Mouse (Mus musculus): ENCODE measurements around the gene Lrrc73. TPM values are rescaled to one million over a fixed set of nuclear protein-coding genes. Genes with fewer than 3 reads are reported as not detected.

The Lrrc73 gene
- polyA plus RNA-seq, 1 experiment from 2014 or later = 0.53 TPM

- Histone ChIP-seq H3K4me1 (ENCODE audit: control insufficient read depth in 2 of 2, insufficient read depth in 2 of 2, low read length in 2 of 2) (peaks cover 26 to 31% of the 10 kb centered on the region in 2 experiments), H3K4me2 (ENCODE audit: low read length) (no peak overlapping the region), H3K4me3 (ENCODE audit: control insufficient read depth in 1 of 2, insufficient read depth in 1 of 2, low read depth in 1 of 2, low read length in 2 of 2) (no peak overlapping the region), H3K9me3 (ENCODE audit: control insufficient read depth, low read length) (no peaks in the 10 kb centered on the region), H3K27ac (replicated peaks in 1 of 2; ENCODE audit: control insufficient read depth in 1 of 2, insufficient read depth in 1 of 2, low read depth in 2 of 2, low read length in 2 of 2) (no peak overlapping the region), H3K27me3 (ENCODE audit: control insufficient read depth, insufficient read depth, low read length) (no peaks in the 10 kb centered on the region), H3K36me3 (ENCODE audit: control insufficient read depth, insufficient read depth, low read length) (peaks cover 55% of the 10 kb centered on the region), H3K9ac (ENCODE audit: low read length) (no peak overlapping the region)
- 78% methylated on average over 2 of the region's 2 CpGs for WGBS
- no peak for ATAC-seq (ENCODE audit: insufficient number of reproducible peaks, insufficient read depth, low FRiP score, low read depth)
Measured at GRCm38 (mm10) chr17:46272058-46272457, 18.7 kb downstream of the Lrrc73 start.

DNA sequence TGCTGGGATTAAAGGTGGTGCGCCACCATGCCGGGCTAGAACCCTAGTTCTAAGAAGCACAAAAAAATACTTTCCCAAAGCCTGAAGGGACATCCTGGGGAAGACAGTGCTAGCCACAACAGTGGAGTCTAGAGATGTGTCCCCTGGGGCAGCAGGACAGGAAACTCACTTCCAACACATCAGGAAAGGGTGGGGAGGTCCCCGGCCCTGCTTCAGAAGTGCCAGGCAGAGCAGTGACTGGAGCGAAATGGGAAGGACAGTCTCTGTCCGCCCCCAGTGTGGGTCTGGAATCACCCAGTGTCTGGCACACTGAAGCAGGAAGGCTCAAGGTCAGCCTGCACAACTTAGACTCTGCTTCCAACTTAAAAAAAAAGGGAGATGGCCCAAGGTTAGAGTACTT, 19.3 kb downstream of the Lrrc73 start:
- no peak overlapping the region for H3K4me2 ChIP-seq (ENCODE audit: low read length)
- H3K4me3 ChIP-seq (ENCODE audit: control insufficient read depth in 1 of 2, insufficient read depth in 1 of 2, low read depth in 1 of 2, low read length in 2 of 2) = no peak overlapping the region
- no peak overlapping the region for H3K9ac ChIP-seq (ENCODE audit: low read length)
- H3K4me1 ChIP-seq (ENCODE audit: control insufficient read depth in 2 of 2, insufficient read depth in 2 of 2, low read length in 2 of 2) = peaks cover 26 to 37% of the 10 kb centered on the region in 2 experiments
- peaks cover 57% of the 10 kb centered on the region for H3K36me3 ChIP-seq (ENCODE audit: control insufficient read depth, insufficient read depth, low read length)
- no peaks in the 10 kb centered on the region for H3K9me3 ChIP-seq (ENCODE audit: control insufficient read depth, low read length)
- WGBS = 73% methylated on average over 5 of the region's 5 CpGs
- no peak overlapping the region for H3K27ac ChIP-seq (replicated peaks in 1 of 2; ENCODE audit: control insufficient read depth in 1 of 2, insufficient read depth in 1 of 2, low read depth in 2 of 2, low read length in 2 of 2)
- no peak for ATAC-seq (ENCODE audit: insufficient number of reproducible peaks, insufficient read depth, low FRiP score, low read depth)
- no peaks in the 10 kb centered on the region for H3K27me3 ChIP-seq (ENCODE audit: control insufficient read depth, insufficient read depth, low read length)

DNA sequence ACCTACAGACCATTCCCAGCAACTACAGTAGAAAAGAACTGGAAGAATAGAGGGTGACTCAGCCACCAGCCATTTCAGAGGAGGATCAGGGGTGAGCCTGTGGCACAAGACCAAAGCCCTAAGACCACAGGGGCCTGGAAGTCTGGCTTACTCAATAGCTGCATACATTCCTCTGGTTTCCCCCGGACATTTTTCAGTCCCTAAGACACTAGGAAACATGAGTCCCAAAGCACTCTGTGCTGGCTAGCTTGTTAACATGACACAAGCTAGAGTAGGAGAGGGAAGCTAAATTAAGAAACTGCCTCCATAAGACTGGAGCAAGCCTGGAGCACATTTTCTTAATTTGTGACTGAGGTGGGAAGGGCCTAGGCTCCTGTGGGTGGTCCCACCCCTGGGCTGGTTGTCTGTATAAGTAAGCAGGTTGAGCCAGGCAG, 20.5 kb downstream of the Lrrc73 start:
- Histone ChIP-seq H3K9ac (ENCODE audit: low read length) (no peak overlapping the region), H3K4me1 (ENCODE audit: control insufficient read depth in 2 of 2, insufficient read depth in 2 of 2, low read length in 2 of 2) (peaks cover 30 to 43% of the 10 kb centered on the region in 2 experiments), H3K4me2 (ENCODE audit: low read length) (0 out of 2 replicates have a peak overlapping the region, but pooled peaks have one; percentile 3), H3K4me3 (ENCODE audit: control insufficient read depth in 1 of 2, insufficient read depth in 1 of 2, low read depth in 1 of 2, low read length in 2 of 2) (no peak overlapping the region), H3K27ac (replicated peaks in 1 of 2; ENCODE audit: control insufficient read depth in 1 of 2, insufficient read depth in 1 of 2, low read depth in 2 of 2, low read length in 2 of 2) (peak overlapping the region; percentile 46 to 75), H3K36me3 (ENCODE audit: control insufficient read depth, insufficient read depth, low read length) (peaks cover 61% of the 10 kb centered on the region), H3K9me3 (ENCODE audit: control insufficient read depth, low read length) (no peaks in the 10 kb centered on the region), H3K27me3 (ENCODE audit: control insufficient read depth, insufficient read depth, low read length) (no peaks in the 10 kb centered on the region)
- WGBS = 19% methylated on average over 1 of the region's 1 CpGs
- ATAC-seq (ENCODE audit: insufficient number of reproducible peaks, insufficient read depth, low FRiP score, low read depth) = 0 out of 2 replicates have a peak, but pooled peaks have one; percentile 8

DNA sequence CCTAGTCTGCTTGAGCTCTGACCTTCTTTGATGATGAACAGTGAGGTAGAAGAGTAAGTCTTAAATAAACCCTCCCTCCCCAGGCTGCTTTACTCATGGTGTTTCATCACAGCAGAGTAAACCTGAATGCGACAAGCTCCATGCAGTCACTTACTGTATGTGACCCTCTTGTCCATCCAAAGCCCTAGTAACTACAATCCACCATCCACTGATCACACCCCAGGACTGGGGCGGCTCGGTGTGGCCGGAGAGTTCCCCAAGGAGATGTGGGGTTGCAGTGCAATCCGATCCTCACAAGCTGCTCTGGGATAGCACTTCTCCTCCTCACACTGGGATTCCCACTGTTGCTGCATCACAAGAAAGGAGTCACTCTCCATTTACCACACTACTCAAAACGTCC, 21.1 kb downstream of the Lrrc73 start:
- H3K36me3 ChIP-seq (ENCODE audit: control insufficient read depth, insufficient read depth, low read length) = peaks cover 63% of the 10 kb centered on the region
- ATAC-seq (ENCODE audit: insufficient number of reproducible peaks, insufficient read depth, low FRiP score, low read depth) = no peak
- no peaks in the 10 kb centered on the region for H3K27me3 ChIP-seq (ENCODE audit: control insufficient read depth, insufficient read depth, low read length)
- no peaks in the 10 kb centered on the region for H3K9me3 ChIP-seq (ENCODE audit: control insufficient read depth, low read length)
- 71% methylated on average over 6 of the region's 6 CpGs for WGBS
- H3K4me3 ChIP-seq (ENCODE audit: control insufficient read depth in 1 of 2, insufficient read depth in 1 of 2, low read depth in 1 of 2, low read length in 2 of 2) = no peak overlapping the region
- no peak overlapping the region for H3K4me2 ChIP-seq (ENCODE audit: low read length)
- H3K27ac ChIP-seq (replicated peaks in 1 of 2; ENCODE audit: control insufficient read depth in 1 of 2, insufficient read depth in 1 of 2, low read depth in 2 of 2, low read length in 2 of 2) = peak overlapping the region; percentile 46 to 75; a peak in 2 of 4 replicates
- peaks cover 28 to 43% of the 10 kb centered on the region in 2 experiments for H3K4me1 ChIP-seq (ENCODE audit: control insufficient read depth in 2 of 2, insufficient read depth in 2 of 2, low read length in 2 of 2)
- H3K9ac ChIP-seq (ENCODE audit: low read length) = peak overlapping the region; percentile 40; the same call in 1 of the 2 replicates

DNA sequence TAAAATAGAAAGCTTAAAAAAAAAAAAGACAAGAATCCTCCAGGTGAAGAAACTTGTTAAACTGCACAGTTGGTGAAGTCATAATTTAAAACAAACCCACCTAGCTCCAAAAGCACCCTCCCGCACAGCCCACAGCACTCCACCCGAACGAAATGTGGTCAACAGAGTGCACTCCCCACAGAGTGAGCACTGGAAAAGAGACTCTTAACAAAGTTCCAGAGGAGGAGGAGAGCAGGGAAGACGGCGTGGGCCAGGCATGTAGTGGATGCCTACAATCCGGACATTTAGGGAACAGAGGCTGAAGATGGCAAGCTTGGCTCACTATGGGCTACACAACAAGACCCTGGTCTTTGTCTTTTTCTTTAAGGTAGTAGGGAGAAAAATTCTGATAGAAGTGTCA, 21.7 kb downstream of the Lrrc73 start:
- H3K4me3 ChIP-seq (ENCODE audit: control insufficient read depth in 1 of 2, insufficient read depth in 1 of 2, low read depth in 1 of 2, low read length in 2 of 2) = no peak overlapping the region
- H3K4me2 ChIP-seq (ENCODE audit: low read length) = no peak overlapping the region
- H3K36me3 ChIP-seq (ENCODE audit: control insufficient read depth, insufficient read depth, low read length) = peaks cover 62% of the 10 kb centered on the region
- no peaks in the 10 kb centered on the region for H3K27me3 ChIP-seq (ENCODE audit: control insufficient read depth, insufficient read depth, low read length)
- H3K9ac ChIP-seq (ENCODE audit: low read length) = no peak overlapping the region
- H3K4me1 ChIP-seq (ENCODE audit: control insufficient read depth in 2 of 2, insufficient read depth in 2 of 2, low read length in 2 of 2) = peaks cover 26 to 38% of the 10 kb centered on the region in 2 experiments
- no peak for ATAC-seq (ENCODE audit: insufficient number of reproducible peaks, insufficient read depth, low FRiP score, low read depth)
- H3K27ac ChIP-seq (replicated peaks in 1 of 2; ENCODE audit: control insufficient read depth in 1 of 2, insufficient read depth in 1 of 2, low read depth in 2 of 2, low read length in 2 of 2) = no peak overlapping the region
- no peaks in the 10 kb centered on the region for H3K9me3 ChIP-seq (ENCODE audit: control insufficient read depth, low read length)
- 89% methylated on average over 6 of the region's 6 CpGs for WGBS

GRCm38 (mm10) chr17:46275506-46275905, 22.2 kb downstream of the Lrrc73 start:
- H3K27ac ChIP-seq (replicated peaks in 1 of 2; ENCODE audit: control insufficient read depth in 1 of 2, insufficient read depth in 1 of 2, low read depth in 2 of 2, low read length in 2 of 2) = no peak overlapping the region
- no peak for ATAC-seq (ENCODE audit: insufficient number of reproducible peaks, insufficient read depth, low FRiP score, low read depth)
- peaks cover 26 to 38% of the 10 kb centered on the region in 2 experiments for H3K4me1 ChIP-seq (ENCODE audit: control insufficient read depth in 2 of 2, insufficient read depth in 2 of 2, low read length in 2 of 2)
- H3K4me3 ChIP-seq (ENCODE audit: control insufficient read depth in 1 of 2, insufficient read depth in 1 of 2, low read depth in 1 of 2, low read length in 2 of 2) = no peak overlapping the region
- no peak overlapping the region for H3K4me2 ChIP-seq (ENCODE audit: low read length)
- H3K9ac ChIP-seq (ENCODE audit: low read length) = no peak overlapping the region
- H3K27me3 ChIP-seq (ENCODE audit: control insufficient read depth, insufficient read depth, low read length) = no peaks in the 10 kb centered on the region
- H3K9me3 ChIP-seq (ENCODE audit: control insufficient read depth, low read length) = no peaks in the 10 kb centered on the region
- 50% methylated on average over 10 of the region's 10 CpGs for WGBS
- peaks cover 62% of the 10 kb centered on the region for H3K36me3 ChIP-seq (ENCODE audit: control insufficient read depth, insufficient read depth, low read length)

DNA sequence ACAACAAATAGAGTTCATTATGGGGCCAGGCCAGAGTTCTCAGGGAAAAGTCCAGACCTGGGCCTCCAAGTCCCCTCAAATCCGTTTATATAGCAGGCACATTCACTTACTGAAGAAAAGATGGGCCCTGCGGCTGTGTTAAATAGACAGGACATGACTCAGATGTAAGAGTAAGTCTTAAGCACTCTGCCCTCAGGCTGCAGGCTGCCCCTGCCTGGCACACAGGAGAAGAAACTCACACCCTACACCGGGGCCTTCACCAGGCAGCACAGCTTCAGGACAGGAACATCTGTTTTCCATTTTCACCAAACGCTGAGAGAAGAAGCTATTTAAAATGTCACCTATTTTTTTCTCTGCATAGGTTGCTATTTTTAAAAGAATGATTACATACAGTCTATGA, 24.3 kb downstream of the Lrrc73 start:
- H3K36me3 ChIP-seq (ENCODE audit: control insufficient read depth, insufficient read depth, low read length) = peaks cover 49% of the 10 kb centered on the region
- no peaks in the 10 kb centered on the region for H3K9me3 ChIP-seq (ENCODE audit: control insufficient read depth, low read length)
- no peak for ATAC-seq (ENCODE audit: insufficient number of reproducible peaks, insufficient read depth, low FRiP score, low read depth)
- H3K4me3 ChIP-seq (ENCODE audit: control insufficient read depth in 1 of 2, insufficient read depth in 1 of 2, low read depth in 1 of 2, low read length in 2 of 2) = no peak overlapping the region
- no peak overlapping the region for H3K4me2 ChIP-seq (ENCODE audit: low read length)
- H3K4me1 ChIP-seq (ENCODE audit: control insufficient read depth in 2 of 2, insufficient read depth in 2 of 2, low read length in 2 of 2) = peaks cover 27 to 45% of the 10 kb centered on the region in 2 experiments
- peak overlapping the region; percentile 38 to 56; a peak in 1 of 4 replicates for H3K27ac ChIP-seq (replicated peaks in 1 of 2; ENCODE audit: control insufficient read depth in 1 of 2, insufficient read depth in 1 of 2, low read depth in 2 of 2, low read length in 2 of 2)
- 67% methylated on average over 4 of the region's 4 CpGs for WGBS
- no peaks in the 10 kb centered on the region for H3K27me3 ChIP-seq (ENCODE audit: control insufficient read depth, insufficient read depth, low read length)
- peak overlapping the region; percentile 21; the same call in 1 of the 2 replicates for H3K9ac ChIP-seq (ENCODE audit: low read length)

Measured in heart, embryonic 14.5 days (tissue).